Mouse (Mus musculus): ENCODE results near the gene Rnf220.
A peak's percentile ranks its signal among the peaks of the same experiment; 100 is the strongest.

DNA sequence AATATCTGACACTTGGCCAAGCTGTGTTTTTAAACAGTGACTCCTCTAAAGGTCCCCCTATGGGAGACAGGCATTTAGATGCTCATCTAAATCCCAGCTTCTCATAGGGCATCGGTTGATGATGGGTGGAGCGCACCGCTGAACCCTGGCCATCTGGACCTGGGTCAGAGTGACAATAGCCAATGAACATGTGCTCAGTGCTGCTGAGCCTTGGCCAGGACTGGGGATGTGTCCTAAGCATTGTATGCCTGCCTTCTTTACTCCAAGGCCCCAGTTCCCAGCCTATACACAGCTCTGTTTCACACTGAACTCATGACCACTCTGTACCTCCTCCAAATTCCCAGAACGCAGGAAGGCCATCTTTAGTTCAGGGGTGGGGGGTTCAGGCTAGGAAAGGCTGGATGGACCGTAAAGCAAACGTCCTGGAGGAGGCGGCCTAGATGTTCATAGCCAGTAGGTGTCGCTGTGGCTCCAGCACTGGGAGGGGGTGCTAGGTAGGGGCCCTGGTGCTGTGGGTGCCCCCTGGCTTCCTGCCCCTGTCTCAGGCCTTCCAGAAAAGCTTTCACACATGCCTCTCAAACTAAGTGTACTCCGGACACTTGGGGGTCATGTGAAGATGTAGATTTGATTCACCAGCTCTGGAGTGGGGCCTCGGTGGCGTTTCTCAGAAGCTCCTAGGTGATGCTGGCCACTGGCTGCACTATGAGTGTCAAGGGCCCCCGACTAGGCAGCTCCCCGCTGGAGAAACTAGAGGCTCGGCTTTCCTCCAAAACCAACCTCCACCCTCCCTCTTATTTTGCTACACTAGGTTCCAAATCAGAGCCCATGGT lies 173.1 kb downstream of the Rnf220 start:
- peak; percentile 94 for TF ChIP-seq CTCF (IDR thresholded peaks at IDR 0.05)
- TF ChIP-seq EP300 (IDR thresholded peaks at IDR 0.05) = no peak

Measured in lung, postnatal 0 days (tissue).